Mouse (Mus musculus) brain, embryonic 14.5 days (tissue): ENCODE data around the gene B130006D01Rik.

Experiments used
- CTCF ChIP-seq: fragments of 200-500 bp; IDR thresholded peaks from 2 replicates; pipeline ENCODE4 v1.5.1; 2012; ENCODE audit warnings: inconsistent platforms, mild to moderate bottlenecking, moderate library complexity, borderline replicate concordance; ENCODE audit not compliant: insufficient read depth, insufficient read length; ENCODE audit errors: extremely low read depth
- POLR2A ChIP-seq: fragments of 200-500 bp; IDR thresholded peaks from 2 replicates; pipeline ENCODE4 v1.6.1; 2012; ENCODE audit warnings: mild to moderate bottlenecking, inconsistent platforms, borderline replicate concordance; ENCODE audit not compliant: poor library complexity, insufficient read depth, insufficient read length, severe bottlenecking; ENCODE audit errors: extremely low read depth

GRCm38 (mm10) chr11:95704970-95705330, 18.4 kb upstream of the B130006D01Rik start:
- no peak for TF ChIP-seq CTCF
- TF ChIP-seq POLR2A = no peak
